Mouse (Mus musculus): ENCODE data around the gene Gm20388. TPM values are rescaled to one million over a fixed set of nuclear protein-coding genes. Genes with fewer than 3 reads are reported as not detected.

Gm20388 gene
- polyA plus RNA-seq, 1 experiment from 2014 or later = not detected

GRCm38 (mm10) chr8:122705901-122706561 lies 2795.4 kb downstream of the Gm20388 start:
- Histone ChIP-seq H3K9me3 (ENCODE audit: control insufficient read depth) (no peaks in the 10 kb centered on the region), H3K4me2 (replicated peaks; ENCODE audit: low read depth) (no peak overlapping the region), H3K4me3 (ENCODE audit: low read depth, low read length) (no peak overlapping the region), H3K4me1 (replicated peaks; ENCODE audit: control insufficient read depth, insufficient read depth, low read length) (peaks cover 5% of the 10 kb centered on the region; the same call in 1 of the 2 replicates), H3K27me3 (replicated peaks; ENCODE audit: control insufficient read depth, insufficient read depth, low read length) (no peaks in the 10 kb centered on the region), H3K9ac (ENCODE audit: low read depth, low read length) (no peak overlapping the region), H3K36me3 (ENCODE audit: control insufficient read depth, insufficient read depth) (no peaks in the 10 kb centered on the region), H3K27ac (ENCODE audit: low read depth, low read length) (no peak overlapping the region)
- ATAC-seq = no peak
- no peak for TF ChIP-seq CTCF (IDR thresholded peaks at IDR 0.05; ENCODE audit: low read depth)
- WGBS = 46% methylated on average over 12 of the region's 12 CpGs

DNA sequence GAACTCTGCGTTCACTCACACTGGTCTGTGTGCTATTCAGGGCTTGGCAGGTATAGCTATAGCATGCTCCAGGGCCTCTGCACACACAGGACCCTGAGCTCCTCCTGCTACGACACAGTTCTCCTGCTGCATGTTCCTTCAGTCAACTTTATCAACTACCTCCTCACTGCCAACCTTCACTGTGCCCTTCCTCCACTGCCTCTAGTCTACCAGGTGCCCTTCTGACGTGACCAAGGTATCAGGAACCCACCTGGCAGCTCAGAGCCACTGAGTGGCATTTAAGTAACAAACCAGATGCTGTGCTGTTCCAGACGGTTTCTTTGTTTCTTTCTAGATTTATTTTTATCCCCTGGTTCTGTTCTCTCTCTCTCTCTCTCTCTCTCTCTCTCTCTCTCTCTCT lies 2796.5 kb downstream of the Gm20388 start:
- Histone ChIP-seq H3K9me3 (ENCODE audit: control insufficient read depth) (no peaks in the 10 kb centered on the region), H3K9ac (ENCODE audit: low read depth, low read length) (no peak overlapping the region), H3K4me3 (ENCODE audit: low read depth, low read length) (no peak overlapping the region), H3K27me3 (replicated peaks; ENCODE audit: control insufficient read depth, insufficient read depth, low read length) (no peaks in the 10 kb centered on the region), H3K4me2 (replicated peaks; ENCODE audit: low read depth) (no peak overlapping the region), H3K36me3 (ENCODE audit: control insufficient read depth, insufficient read depth) (no peaks in the 10 kb centered on the region), H3K4me1 (replicated peaks; ENCODE audit: control insufficient read depth, insufficient read depth, low read length) (peaks cover 5% of the 10 kb centered on the region; the same call in 1 of the 2 replicates), H3K27ac (ENCODE audit: low read depth, low read length) (no peak overlapping the region)
- no peak for ATAC-seq
- 61% methylated on average over 4 of the region's 4 CpGs for WGBS
- TF ChIP-seq CTCF (IDR thresholded peaks at IDR 0.05; ENCODE audit: low read depth) = no peak

- no peak for ATAC-seq
- H3K27ac ChIP-seq (ENCODE audit: low read depth, low read length) = no peak overlapping the region
- WGBS = 47% methylated on average over 26 of the region's 26 CpGs
Measured at GRCm38 (mm10) chr8:122709340-122710111, 2798.9 kb downstream of the Gm20388 start.

DNA sequence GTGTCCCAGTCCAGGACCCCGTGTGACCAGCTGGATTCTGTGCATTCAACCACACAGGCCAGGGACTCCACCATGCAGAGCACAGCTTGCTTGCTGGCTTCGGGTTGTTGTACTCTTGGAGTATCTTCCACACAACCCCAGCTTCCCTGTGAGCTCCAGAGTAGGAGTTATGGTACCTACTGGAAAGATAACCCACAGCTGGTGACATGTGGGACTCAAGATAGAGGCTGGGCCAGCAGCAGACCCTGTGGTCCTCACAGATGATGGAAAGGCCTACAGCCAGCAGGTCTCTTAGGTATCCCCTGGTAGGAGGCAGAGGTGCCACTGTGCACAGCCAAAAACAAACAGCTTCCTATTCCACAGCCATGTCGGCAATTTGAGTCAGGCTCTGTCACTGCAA lies 2800.8 kb downstream of the Gm20388 start:
- H3K4me1 ChIP-seq (replicated peaks; ENCODE audit: control insufficient read depth, insufficient read depth, low read length) = no peaks in the 10 kb centered on the region
- WGBS = 81% methylated on average over 3 of the region's 3 CpGs
- no peak overlapping the region for H3K9ac ChIP-seq (ENCODE audit: low read depth, low read length)
- H3K27ac ChIP-seq (ENCODE audit: low read depth, low read length) = no peak overlapping the region
- H3K4me3 ChIP-seq (ENCODE audit: low read depth, low read length) = no peak overlapping the region
- no peaks in the 10 kb centered on the region for H3K27me3 ChIP-seq (replicated peaks; ENCODE audit: control insufficient read depth, insufficient read depth, low read length)
- H3K36me3 ChIP-seq (ENCODE audit: control insufficient read depth, insufficient read depth) = no peaks in the 10 kb centered on the region
- ATAC-seq = no peak
- TF ChIP-seq CTCF (IDR thresholded peaks at IDR 0.05; ENCODE audit: low read depth) = no peak
- H3K4me2 ChIP-seq (replicated peaks; ENCODE audit: low read depth) = no peak overlapping the region
- no peaks in the 10 kb centered on the region for H3K9me3 ChIP-seq (ENCODE audit: control insufficient read depth)

More at GRCm38 (mm10) chr8:122709340-122710111, 2798.9 kb downstream of the Gm20388 start:
- Histone ChIP-seq H3K9ac (ENCODE audit: low read depth, low read length) (no peak overlapping the region), H3K4me2 (replicated peaks; ENCODE audit: low read depth) (no peak overlapping the region), H3K9me3 (ENCODE audit: control insufficient read depth) (no peaks in the 10 kb centered on the region), H3K27me3 (replicated peaks; ENCODE audit: control insufficient read depth, insufficient read depth, low read length) (no peaks in the 10 kb centered on the region), H3K36me3 (ENCODE audit: control insufficient read depth, insufficient read depth) (no peaks in the 10 kb centered on the region), H3K4me1 (replicated peaks; ENCODE audit: control insufficient read depth, insufficient read depth, low read length) (peaks cover 5% of the 10 kb centered on the region; the same call in 1 of the 2 replicates), H3K4me3 (ENCODE audit: low read depth, low read length) (no peak overlapping the region)
- TF ChIP-seq CTCF (IDR thresholded peaks at IDR 0.05; ENCODE audit: low read depth) = peak; percentile 36; the same call in 1 of the 2 replicates

GRCm38 (mm10) chr8:122711891-122712365 lies 2801.3 kb downstream of the Gm20388 start:
- H3K27me3 ChIP-seq (replicated peaks; ENCODE audit: control insufficient read depth, insufficient read depth, low read length) = no peaks in the 10 kb centered on the region
- 40% methylated on average over 11 of the region's 11 CpGs for WGBS
- H3K9me3 ChIP-seq (ENCODE audit: control insufficient read depth) = no peaks in the 10 kb centered on the region
- TF ChIP-seq CTCF (IDR thresholded peaks at IDR 0.05; ENCODE audit: low read depth) = no peak
- H3K36me3 ChIP-seq (ENCODE audit: control insufficient read depth, insufficient read depth) = no peaks in the 10 kb centered on the region
- no peak overlapping the region for H3K9ac ChIP-seq (ENCODE audit: low read depth, low read length)
- H3K4me3 ChIP-seq (ENCODE audit: low read depth, low read length) = no peak overlapping the region
- no peak overlapping the region for H3K4me2 ChIP-seq (replicated peaks; ENCODE audit: low read depth)
- H3K4me1 ChIP-seq (replicated peaks; ENCODE audit: control insufficient read depth, insufficient read depth, low read length) = no peaks in the 10 kb centered on the region
- H3K27ac ChIP-seq (ENCODE audit: low read depth, low read length) = no peak overlapping the region
- ATAC-seq = no peak

DNA sequence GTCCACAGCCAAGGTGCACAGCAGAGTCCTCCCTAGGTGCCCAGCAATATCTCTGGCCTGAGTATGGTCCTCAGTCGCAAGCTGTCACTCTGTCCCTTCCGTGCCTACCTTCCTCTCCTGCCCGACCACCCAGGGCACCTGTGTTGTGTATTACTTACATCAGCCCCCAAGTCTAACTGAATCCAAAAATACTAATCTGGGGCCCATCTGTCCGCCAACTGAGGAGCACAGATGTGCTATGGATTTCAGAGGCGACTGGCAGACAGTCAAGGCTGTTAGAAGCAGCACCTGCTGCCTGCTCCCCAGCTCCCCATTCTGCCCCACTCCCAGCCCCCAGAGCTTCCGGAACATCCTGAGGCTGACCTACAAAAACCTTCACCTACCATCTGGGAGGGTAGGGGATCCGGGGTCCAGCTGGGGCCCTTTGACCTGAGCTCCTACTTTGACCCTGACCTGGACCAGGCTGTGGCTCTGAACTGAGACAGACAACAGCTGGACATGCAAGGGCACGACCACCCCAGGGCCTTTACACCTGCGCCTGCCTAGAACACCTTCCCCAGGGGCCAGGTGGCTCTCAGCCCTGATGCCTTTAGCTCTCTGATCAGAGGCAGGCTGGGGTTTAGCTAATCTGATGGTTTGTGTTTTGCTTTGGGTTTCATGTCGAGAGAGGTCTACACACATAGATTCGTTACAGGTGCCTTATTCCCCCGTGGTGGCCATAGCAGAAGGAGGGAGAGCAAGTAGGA lies 2801.9 kb downstream of the Gm20388 start:
- Histone ChIP-seq H3K4me2 (replicated peaks; ENCODE audit: low read depth) (no peak overlapping the region), H3K4me1 (replicated peaks; ENCODE audit: control insufficient read depth, insufficient read depth, low read length) (no peaks in the 10 kb centered on the region), H3K27me3 (replicated peaks; ENCODE audit: control insufficient read depth, insufficient read depth, low read length) (no peaks in the 10 kb centered on the region), H3K4me3 (ENCODE audit: low read depth, low read length) (no peak overlapping the region), H3K27ac (ENCODE audit: low read depth, low read length) (no peak overlapping the region), H3K9me3 (ENCODE audit: control insufficient read depth) (no peaks in the 10 kb centered on the region), H3K36me3 (ENCODE audit: control insufficient read depth, insufficient read depth) (no peaks in the 10 kb centered on the region), H3K9ac (ENCODE audit: low read depth, low read length) (no peak overlapping the region)
- no peak for TF ChIP-seq CTCF (IDR thresholded peaks at IDR 0.05; ENCODE audit: low read depth)
- WGBS = 77% methylated on average over 12 of the region's 12 CpGs
- no peak for ATAC-seq
